Comparison of ENCODE assay signal across 14 mouse cellular contexts in genomic region chr10:14189050-14189449, GRCm38 (mm10).
"Had no signal": no experiment of that assay in that cellular context is flagged by ENCODE, and none has a peak within 500 bp of the region (broad histone marks: within the 10 kb centered on the region; RNA-seq: fewer than 3 reads in every experiment).

No protein-coding gene starts in this region.

- H3K4me2 ChIP-seq: kidney, embryonic 15.5 days; limb, embryonic 15.5 days; liver, embryonic 13.5 days; midbrain, embryonic 11.5 days; midbrain, embryonic 15.5 days; neural tube, embryonic 15.5 days had no signal

- H3K4me3 ChIP-seq: kidney, embryonic 15.5 days; limb, embryonic 15.5 days; liver, embryonic 13.5 days; megakaryocyte, embryonic 14.5 days; midbrain, embryonic 15.5 days; neural tube, embryonic 15.5 days had no signal

- H3K4me1 ChIP-seq: kidney, embryonic 15.5 days; limb, embryonic 15.5 days; liver, embryonic 13.5 days; megakaryocyte, embryonic 14.5 days; neural tube, embryonic 15.5 days had no signal

- H3K36me3 ChIP-seq: kidney, embryonic 15.5 days; limb, embryonic 15.5 days; liver, embryonic 13.5 days; midbrain, embryonic 15.5 days; neural tube, embryonic 15.5 days had no signal

- H3K27ac ChIP-seq: kidney, embryonic 15.5 days; limb, embryonic 15.5 days; liver, embryonic 13.5 days; midbrain, embryonic 15.5 days; neural tube, embryonic 15.5 days had no signal

- DNase-seq: kidney, postnatal 25 days; layer of hippocampus, adult 9-11 months; layer of hippocampus, postnatal 36 days; liver, embryonic 13.5 days; lung, adult 18-20 months; right cerebral cortex, adult 18-20 months; right cerebral cortex, postnatal 25 days; thymus, postnatal 36 days had no signal

- H3K9ac ChIP-seq: kidney, embryonic 15.5 days; limb, embryonic 15.5 days; liver, embryonic 13.5 days; midbrain, embryonic 15.5 days; neural tube, embryonic 15.5 days had no signal

- H3K9me3 ChIP-seq: kidney, embryonic 15.5 days; limb, embryonic 15.5 days; liver, embryonic 13.5 days; megakaryocyte, embryonic 14.5 days; midbrain, embryonic 15.5 days; neural tube, embryonic 15.5 days had no signal

- ATAC-seq: midbrain, embryonic 15.5 days had no signal

- H3K27me3 ChIP-seq: kidney, embryonic 15.5 days; limb, embryonic 15.5 days; liver, embryonic 13.5 days; midbrain, embryonic 15.5 days; neural tube, embryonic 15.5 days had no signal
